Mouse (Mus musculus) forebrain, embryonic 15.5 days (tissue): ENCODE data around the gene Ppm1m. TPM values are rescaled to one million over a fixed set of nuclear protein-coding genes. Genes with fewer than 3 reads are reported as not detected.

Experiments used
- ATAC-seq: fragments of 200-750 bp; cut with Nextera tagmentation; replicated peaks from 2 replicates; pipeline ENCODE4 v1.8.0; 2017; ENCODE audit warnings: mild to moderate bottlenecking, moderate TSS enrichment, moderate library complexity
- H3K27ac ChIP-seq: fragments of 300-500 bp; sonication (generic); replicated peaks from 2 replicates; pipeline ENCODE4 v1.5.1; 2015; ENCODE audit warnings: mild to moderate bottlenecking, inconsistent platforms
- H3K27me3 ChIP-seq: fragments of 300-500 bp; sonication (generic); 2 replicates; pipeline ENCODE4 v1.6.1; 2015; ENCODE audit warnings: inconsistent platforms
- H3K36me3 ChIP-seq: fragments of 300-500 bp; sonication (generic); 2 replicates; pipeline ENCODE4 v1.6.1; 2015; ENCODE audit warnings: mild to moderate bottlenecking, inconsistent platforms
- H3K4me1 ChIP-seq: fragments of 300-500 bp; sonication (generic); 2 replicates; pipeline ENCODE4 v1.6.1; 2015; ENCODE audit warnings: inconsistent platforms
- H3K4me2 ChIP-seq: fragments of 300-500 bp; sonication (generic); replicated peaks from 2 replicates; pipeline ENCODE4 v1.6.1; 2015; ENCODE audit warnings: mild to moderate bottlenecking, inconsistent platforms
- H3K4me3 ChIP-seq: fragments of 300-500 bp; sonication (generic); 2 replicates; pipeline ENCODE4 v1.5.1; 2015; ENCODE audit warnings: mild to moderate bottlenecking, inconsistent platforms
- H3K9ac ChIP-seq: fragments of 300-500 bp; sonication (generic); replicated peaks from 2 replicates; pipeline ENCODE4 v1.6.1; 2015; ENCODE audit warnings: mild to moderate bottlenecking, inconsistent platforms
- H3K9me3 ChIP-seq: fragments of 300-500 bp; sonication (generic); 2 replicates; pipeline ENCODE4 v1.6.1; 2016; ENCODE audit warnings: inconsistent platforms
- WGBS: fragments of 180-500 bp; shearing (Covaris S2); methylation state at CpG from one replicate; pipeline ENCODE4 v1.1.7; 2015; ENCODE audit warnings: mixed read lengths; 5-methylcytosine and 5-hydroxymethylcytosine counted together
- polyA plus RNA-seq: library from polyadenylated mRNA; unstranded; fragments of >200 nt; fragmentation: Nextera tagmentation; extraction: Ambion mirVana; gene quantifications from 2 replicates; pipeline ENCODE4 v1.2.1, GENCODE M21; 2015

Gene Ppm1m
- polyA plus RNA-seq, 1 experiment from 2014 or later: 15.8 TPM

DNA sequence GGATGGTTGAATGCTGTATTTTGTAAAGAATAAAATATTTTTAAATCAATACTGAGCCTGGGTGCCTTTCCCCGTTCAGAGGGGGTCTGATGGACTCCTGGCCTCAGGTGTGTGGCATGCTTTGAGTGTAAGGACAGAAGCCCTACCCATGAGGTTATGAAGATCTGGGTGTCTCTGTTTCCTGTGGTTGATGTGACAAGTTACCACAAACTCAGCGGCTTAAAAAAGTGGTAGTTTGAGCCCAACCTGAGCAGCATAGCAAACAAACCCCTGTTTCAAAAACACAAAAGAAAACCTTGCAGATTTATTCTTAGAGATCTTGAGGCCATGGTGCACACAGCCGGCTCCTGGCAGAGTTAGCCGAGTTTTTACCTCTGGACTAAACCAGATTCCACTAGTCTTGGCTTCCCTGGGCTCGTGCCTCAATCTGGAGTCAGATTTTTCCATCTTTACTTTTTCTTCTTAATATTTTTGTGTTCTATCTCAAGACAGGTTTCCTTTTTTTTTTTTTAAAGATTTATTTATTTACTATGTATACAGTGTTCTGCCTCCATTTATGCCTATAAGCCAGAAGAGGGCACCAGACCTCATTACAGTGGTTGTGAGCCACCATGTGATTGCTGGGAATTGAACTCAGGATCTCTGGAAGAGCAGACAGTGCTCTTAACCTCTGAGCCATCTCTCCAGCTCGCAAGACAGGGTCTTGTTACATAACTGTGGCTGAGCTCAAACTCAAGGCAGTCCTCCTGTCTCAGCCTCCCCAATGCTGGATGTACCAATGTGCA, 16.0 kb upstream of the Ppm1m start:
- Histone ChIP-seq H3K4me3 (no peak overlapping the region), H3K27ac (no peak overlapping the region), H3K9ac (no peak overlapping the region), H3K27me3 (no peaks in the 10 kb centered on the region), H3K36me3 (peaks cover 31% of the 10 kb centered on the region), H3K9me3 (no peaks in the 10 kb centered on the region), H3K4me2 (no peak overlapping the region), H3K4me1 (peaks cover 11% of the 10 kb centered on the region)
- 82% methylated on average over 6 of the region's 6 CpGs for WGBS
- no peak for ATAC-seq

DNA sequence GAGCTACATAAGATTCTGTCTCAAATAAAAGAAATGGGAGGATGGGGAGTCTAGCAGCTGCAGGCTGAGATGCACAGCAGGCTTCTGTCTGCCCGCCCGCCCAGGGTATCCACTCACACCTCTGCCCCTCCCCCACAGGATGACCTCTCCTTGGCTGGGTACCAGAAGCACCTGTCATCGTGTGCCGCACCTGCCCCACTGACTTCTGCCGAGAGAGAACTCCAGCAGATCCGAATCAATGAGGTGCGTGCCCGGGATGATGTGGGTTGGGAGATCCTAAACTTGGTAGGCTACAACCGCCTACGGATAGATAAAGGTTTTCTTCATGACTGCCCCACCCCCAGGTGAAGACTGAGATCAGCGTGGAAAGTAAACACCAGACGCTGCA, 13.0 kb upstream of the Ppm1m start:
- H3K4me3 ChIP-seq: no peak overlapping the region
- H3K9me3 ChIP-seq: no peaks in the 10 kb centered on the region
- H3K9ac ChIP-seq: no peak overlapping the region
- no peaks in the 10 kb centered on the region for H3K27me3 ChIP-seq
- H3K4me2 ChIP-seq: no peak overlapping the region
- peaks cover 11% of the 10 kb centered on the region for H3K4me1 ChIP-seq
- WGBS: 83% methylated on average over 12 of the region's 12 CpGs
- peaks cover 35% of the 10 kb centered on the region for H3K36me3 ChIP-seq
- H3K27ac ChIP-seq: no peak overlapping the region
- no peak for ATAC-seq

DNA sequence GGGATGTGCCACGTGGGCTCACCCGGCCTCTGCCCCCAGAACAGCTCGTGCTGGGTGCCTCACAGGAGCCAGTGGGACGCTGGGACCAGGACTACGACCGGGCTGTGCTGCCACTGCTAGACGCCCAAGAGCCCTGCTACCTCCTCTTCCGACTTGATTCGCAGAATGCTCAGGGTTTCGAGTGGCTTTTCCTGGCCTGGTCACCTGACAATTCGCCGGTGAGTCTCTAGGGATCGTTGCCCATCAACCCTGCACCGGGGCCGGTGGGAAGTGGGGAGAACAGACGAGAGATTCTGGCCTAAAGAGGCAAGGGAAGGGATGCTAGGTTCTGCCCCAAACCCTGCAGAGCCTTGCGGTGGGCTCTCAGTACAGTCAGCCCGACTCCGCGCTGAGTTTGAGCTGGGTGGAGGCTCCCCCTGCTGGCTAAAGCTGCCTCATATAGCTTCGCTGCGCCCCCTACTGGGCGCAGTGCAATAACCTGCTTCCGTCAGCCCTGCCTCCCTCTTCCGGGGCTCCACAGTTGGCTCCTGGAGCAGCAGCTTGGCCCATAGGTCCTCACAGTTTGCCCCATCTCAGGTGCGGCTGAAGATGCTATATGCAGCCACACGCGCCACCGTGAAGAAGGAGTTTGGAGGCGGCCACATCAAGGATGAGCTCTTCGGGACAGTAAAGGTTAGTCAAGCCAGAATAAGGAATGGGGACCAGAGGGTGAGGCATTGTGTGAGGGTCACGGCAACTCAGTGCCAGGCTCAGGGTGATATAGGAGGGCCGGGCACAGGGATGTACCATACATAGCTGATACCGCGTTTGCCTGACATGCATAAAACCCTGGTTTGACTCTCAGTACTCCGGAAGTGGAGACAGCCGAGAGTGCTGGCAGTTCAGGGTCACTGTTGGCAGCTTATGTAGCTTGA, 12.4 kb upstream of the Ppm1m start:
- Histone ChIP-seq H3K4me1 (peaks cover 13% of the 10 kb centered on the region), H3K27ac (peak overlapping the region; percentile 38; the same call in 1 of the 2 replicates), H3K36me3 (peaks cover 35% of the 10 kb centered on the region), H3K4me2 (peak overlapping the region; percentile 54), H3K27me3 (no peaks in the 10 kb centered on the region), H3K9me3 (no peaks in the 10 kb centered on the region), H3K9ac (peak overlapping the region; percentile 39), H3K4me3 (peak overlapping the region; percentile 24; the same call in 1 of the 2 replicates)
- ATAC-seq: peak; percentile 87
- WGBS: 17% methylated on average over 37 of the region's 37 CpGs

DNA sequence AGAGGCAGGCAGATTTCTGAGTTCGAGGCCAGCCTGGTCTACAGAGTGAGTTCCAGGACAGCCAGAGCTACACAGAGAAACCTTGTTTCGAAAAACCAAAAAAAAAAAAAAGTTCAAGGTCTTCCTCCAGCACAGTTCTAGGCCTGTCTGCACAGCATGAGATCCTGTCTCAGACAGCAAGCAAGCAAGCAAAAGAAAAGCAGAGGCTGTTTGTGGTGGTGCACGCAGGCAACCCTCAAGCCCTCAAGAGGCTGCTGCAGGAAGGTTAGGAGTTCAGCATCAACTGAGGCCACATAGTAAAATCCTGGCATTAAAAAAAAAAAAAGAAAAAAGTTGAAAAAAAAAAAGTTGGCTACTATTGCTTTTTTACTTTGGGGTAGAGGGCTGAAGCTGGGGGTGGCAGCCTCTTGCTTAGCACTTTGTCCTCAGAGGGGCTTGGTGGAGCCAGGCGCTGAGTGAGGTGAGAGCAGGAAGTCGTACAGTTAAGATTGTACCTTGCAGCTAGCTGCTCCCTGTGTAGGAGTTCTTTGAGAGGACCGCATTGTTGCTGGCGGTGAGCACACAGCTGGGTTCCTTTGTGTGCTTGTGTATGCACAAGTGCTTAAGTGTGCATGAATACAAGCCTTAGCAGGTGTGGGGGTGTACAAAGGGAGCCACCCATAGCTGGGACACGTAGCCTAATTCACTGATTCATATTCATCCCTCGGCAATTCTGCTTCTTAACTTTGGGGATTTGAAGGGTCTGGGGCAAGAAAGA, 11.5 kb upstream of the Ppm1m start:
- peak overlapping the region; percentile 38; the same call in 1 of the 2 replicates for H3K27ac ChIP-seq

DNA sequence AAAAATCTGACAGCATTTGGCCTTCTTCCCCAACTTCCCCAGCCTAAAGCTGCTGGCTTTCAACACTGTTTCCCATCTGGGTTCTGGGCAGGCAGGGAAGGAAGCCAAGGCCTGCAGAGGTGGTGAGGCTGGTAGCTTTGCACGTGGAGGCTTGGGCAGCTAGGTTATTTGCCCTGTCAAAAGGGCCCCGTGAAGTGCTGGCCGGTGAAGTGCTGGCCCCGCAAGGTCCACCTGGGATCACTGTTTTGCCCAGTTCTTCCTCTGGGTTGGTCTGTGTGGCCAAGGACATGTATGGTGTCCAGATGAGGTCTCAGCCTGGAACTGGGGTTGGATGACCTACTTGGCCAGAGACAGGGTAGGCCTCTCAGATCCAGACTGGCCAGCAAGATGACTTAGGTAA, 10.4 kb upstream of the Ppm1m start:
- peaks cover 31% of the 10 kb centered on the region for H3K36me3 ChIP-seq
- no peaks in the 10 kb centered on the region for H3K9me3 ChIP-seq
- no peak for ATAC-seq
- H3K4me2 ChIP-seq: no peak overlapping the region
- no peaks in the 10 kb centered on the region for H3K27me3 ChIP-seq
- 87% methylated on average over 4 of the region's 4 CpGs for WGBS
- peaks cover 19% of the 10 kb centered on the region for H3K4me1 ChIP-seq
- no peak overlapping the region for H3K9ac ChIP-seq
- no peak overlapping the region for H3K27ac ChIP-seq
- H3K4me3 ChIP-seq: no peak overlapping the region

More for the DNA sequence above, 11.5 kb upstream of the Ppm1m start:
- peak; percentile 7; the same call in 1 of the 2 replicates for ATAC-seq
- Histone ChIP-seq H3K27me3 (no peaks in the 10 kb centered on the region), H3K4me3 (0 out of 2 replicates have a peak overlapping the region, but pooled peaks have one; percentile 24), H3K4me1 (peaks cover 17% of the 10 kb centered on the region), H3K4me2 (peak overlapping the region; percentile 54), H3K36me3 (peaks cover 35% of the 10 kb centered on the region), H3K9ac (peak overlapping the region; percentile 39), H3K9me3 (no peaks in the 10 kb centered on the region)
- WGBS: 25% methylated on average over 9 of the region's 9 CpGs

DNA sequence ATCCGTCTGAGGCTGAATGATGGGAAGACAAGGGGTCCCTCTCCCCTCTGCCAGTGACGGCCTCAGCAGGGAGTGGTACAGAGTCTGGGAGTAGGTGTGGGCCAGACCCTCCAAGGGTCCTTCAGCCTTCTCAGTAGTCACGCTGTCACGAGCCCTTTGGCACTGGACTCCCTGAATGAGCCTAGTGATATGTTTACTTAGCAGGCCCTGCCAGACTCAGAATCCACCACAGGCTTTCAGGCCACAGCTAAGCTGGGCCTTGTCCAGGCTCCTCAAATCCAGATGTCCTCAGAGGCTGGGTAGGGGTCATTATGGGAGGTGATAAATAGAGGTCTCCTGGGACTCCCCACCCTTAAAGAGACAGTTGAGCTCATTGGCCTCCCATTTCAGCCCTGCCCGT, 8.6 kb upstream of the Ppm1m start:
- Histone ChIP-seq H3K9me3 (no peaks in the 10 kb centered on the region), H3K9ac (no peak overlapping the region), H3K4me1 (peaks cover 36% of the 10 kb centered on the region), H3K4me3 (no peak overlapping the region), H3K27ac (no peak overlapping the region), H3K36me3 (peaks cover 14% of the 10 kb centered on the region), H3K4me2 (no peak overlapping the region), H3K27me3 (no peaks in the 10 kb centered on the region)
- ATAC-seq: no peak
- WGBS: 90% methylated on average over 5 of the region's 5 CpGs

DNA sequence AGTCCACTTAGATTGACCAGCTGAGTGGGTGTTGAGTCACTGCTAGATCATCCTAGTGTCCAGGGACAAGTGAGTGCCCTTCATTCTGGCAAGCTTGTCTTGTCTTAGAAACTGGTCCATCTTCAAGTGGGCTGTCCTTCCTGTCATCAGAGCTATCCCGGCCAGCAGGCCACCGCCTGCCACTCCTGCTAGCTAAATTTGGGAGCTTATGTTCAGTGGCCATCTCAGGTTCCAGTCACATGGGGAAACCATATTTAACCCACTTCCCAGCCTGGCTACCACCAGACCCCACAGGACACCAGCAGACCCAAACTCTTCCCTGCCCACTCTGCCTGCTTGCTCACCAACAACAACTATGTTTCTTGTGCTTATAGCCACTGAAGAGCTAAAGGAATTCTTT, 7.0 kb upstream of the Ppm1m start:
- Histone ChIP-seq H3K4me3 (no peak overlapping the region), H3K27me3 (no peaks in the 10 kb centered on the region), H3K4me2 (no peak overlapping the region), H3K9ac (no peak overlapping the region), H3K36me3 (peaks cover 5% of the 10 kb centered on the region; the same call in 1 of the 2 replicates), H3K4me1 (peaks cover 34% of the 10 kb centered on the region), H3K9me3 (no peaks in the 10 kb centered on the region), H3K27ac (no peak overlapping the region)
- ATAC-seq: no peak
- 85% methylated on average over 2 of the region's 2 CpGs for WGBS

DNA sequence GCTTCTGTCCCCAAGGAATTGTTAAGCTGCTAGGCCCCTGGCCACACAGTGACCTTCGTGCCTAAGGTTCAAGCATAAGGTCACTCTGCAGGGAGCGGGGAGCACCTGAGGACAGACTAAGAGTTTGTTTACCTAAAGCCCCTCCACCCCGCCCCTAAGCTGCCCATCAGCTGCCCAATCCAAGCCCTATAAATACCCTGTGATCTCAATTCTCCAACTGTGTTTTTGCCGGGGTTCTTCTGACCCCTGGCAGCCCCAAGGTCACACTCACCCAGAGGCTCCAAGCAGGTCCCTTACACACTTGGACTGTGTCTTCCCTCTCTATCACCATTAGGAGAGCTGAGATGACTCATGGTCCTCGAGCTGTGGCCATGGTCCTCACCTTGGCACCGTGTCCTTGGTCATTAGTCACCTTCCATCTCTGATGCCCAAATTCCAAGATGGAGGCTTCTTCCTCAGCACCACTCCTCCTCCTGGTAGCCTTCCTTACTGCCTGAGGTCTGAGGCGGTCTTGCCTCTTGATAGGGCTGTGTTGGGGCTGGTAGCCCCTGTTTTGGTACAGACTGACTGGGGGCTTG, 6.3 kb upstream of the Ppm1m start:
- WGBS: 80% methylated on average over 7 of the region's 7 CpGs
- H3K27ac ChIP-seq: no peak overlapping the region
- H3K9ac ChIP-seq: no peak overlapping the region

DNA sequence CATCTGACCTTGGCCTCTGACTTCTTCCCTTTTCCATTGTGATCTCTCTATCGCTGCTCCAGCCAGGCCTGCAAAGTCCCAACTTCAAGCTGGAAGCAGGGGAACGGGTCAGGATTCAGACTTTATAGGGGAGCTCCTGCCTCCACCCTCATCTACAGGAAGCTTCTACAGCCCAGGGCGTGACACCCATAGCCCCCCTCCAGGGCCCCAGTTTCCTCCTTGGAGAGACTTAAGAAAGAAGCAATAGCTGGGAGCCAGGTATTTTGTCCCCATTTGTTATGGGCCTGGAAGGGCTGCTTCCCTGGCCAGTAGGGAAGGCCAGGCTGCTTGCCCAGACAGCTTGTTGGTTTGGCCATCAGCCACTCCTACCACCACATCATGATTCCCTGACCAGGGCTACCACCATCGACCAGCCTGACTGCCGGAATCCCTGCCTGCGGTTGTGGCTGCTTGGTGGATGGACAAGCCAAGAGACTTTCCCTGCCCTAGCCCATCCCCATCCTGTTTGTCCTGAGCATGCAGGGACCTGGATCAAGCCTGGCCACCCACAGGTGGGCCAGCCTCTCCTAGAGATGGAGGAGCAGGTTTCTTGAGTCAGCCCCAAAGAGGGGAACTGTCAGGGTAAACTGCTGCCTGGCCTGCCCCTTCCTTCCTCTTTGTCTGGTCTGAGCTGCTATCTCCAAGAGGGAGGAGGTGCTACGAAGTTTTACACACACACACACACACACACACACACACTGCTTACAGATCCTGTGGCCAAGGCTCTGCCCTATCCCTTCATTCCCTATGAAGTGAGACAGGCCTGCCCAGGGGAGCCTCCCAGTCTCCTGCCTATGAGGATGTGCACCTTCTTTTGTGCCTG, 4.7 kb upstream of the Ppm1m start:
- peaks cover 7% of the 10 kb centered on the region; the same call in 1 of the 2 replicates for H3K27me3 ChIP-seq
- peak overlapping the region; percentile 62 for H3K4me2 ChIP-seq

More for the DNA sequence above, 6.3 kb upstream of the Ppm1m start:
- H3K27me3 ChIP-seq: no peaks in the 10 kb centered on the region
- H3K4me1 ChIP-seq: peaks cover 29% of the 10 kb centered on the region
- no peaks in the 10 kb centered on the region for H3K9me3 ChIP-seq
- no peak overlapping the region for H3K4me3 ChIP-seq
- H3K36me3 ChIP-seq: peaks cover 5% of the 10 kb centered on the region; the same call in 1 of the 2 replicates
- ATAC-seq: no peak
- H3K4me2 ChIP-seq: no peak overlapping the region

DNA sequence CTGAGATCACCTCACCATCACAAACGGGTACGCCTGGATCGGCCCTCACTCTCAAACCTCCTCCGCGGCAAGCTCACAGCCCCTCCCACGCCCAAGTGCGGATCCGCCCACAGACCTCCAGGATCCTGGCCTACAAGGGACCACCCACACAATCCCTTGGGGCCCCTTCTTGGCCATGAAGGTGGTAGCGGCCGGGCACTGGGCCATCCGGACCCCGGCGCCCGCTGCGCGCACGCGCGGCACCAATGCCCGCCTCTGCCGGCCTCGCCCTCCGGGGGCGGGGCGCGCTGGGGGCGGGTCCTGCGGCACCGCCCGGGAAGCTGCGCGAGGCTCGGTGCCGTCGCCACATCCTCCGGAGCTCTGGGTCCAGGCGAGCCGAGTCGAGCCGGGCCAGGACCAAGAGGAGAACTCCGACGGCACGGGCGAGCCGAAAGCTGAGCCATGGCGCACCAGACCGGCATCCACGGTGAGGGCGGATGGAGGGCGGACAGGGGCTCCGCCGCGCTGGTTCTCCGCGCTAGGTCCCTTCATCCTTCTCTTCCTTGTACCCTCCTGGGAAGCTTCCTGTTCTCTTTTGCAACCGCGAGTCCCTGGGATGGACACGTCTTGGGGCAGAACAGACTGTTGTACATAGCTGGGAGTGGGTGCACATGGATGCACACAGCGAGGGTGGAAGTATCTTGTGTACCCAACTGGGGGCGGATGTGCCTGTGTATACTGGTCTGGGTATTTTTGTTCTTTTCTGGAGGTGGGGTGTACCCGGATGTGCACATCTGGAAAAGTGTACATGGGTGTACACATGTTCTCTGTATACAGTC, 3.5 kb upstream of the Ppm1m start, which contains the start of gene Twf2:
Gene Twf2, plus strand, starts transcription at position 290 of the 818 bp plus-strand sequence.
- H3K4me1 ChIP-seq: peaks cover 40% of the 10 kb centered on the region

More for the DNA sequence above, 4.7 kb upstream of the Ppm1m start:
- H3K9ac ChIP-seq: peak overlapping the region; percentile 80; the same call in 1 of the 2 replicates
- no peak for ATAC-seq
- H3K36me3 ChIP-seq: 0 out of 2 replicates have a peak, but pooled peaks cover 2% of the 10 kb centered on the region
- peak overlapping the region; percentile 65 for H3K4me3 ChIP-seq
- peaks cover 33% of the 10 kb centered on the region for H3K4me1 ChIP-seq
- WGBS: 79% methylated on average over 7 of the region's 7 CpGs
- H3K9me3 ChIP-seq: no peaks in the 10 kb centered on the region
- H3K27ac ChIP-seq: no peak overlapping the region

More for the DNA sequence above, 3.5 kb upstream of the Ppm1m start, which contains the start of gene Twf2:
- Histone ChIP-seq H3K4me3 (peak within 1 kb of the TSS; percentile 65), H3K27ac (peak within 1 kb of the TSS; percentile 74), H3K4me2 (peak within 1 kb of the TSS; percentile 62), H3K9me3 (no peaks in the 10 kb centered on the region), H3K9ac (peak within 1 kb of the TSS; percentile 80), H3K27me3 (peaks cover 7% of the 10 kb centered on the region; the same call in 1 of the 2 replicates), H3K36me3 (no peaks in the 10 kb centered on the region)
- 1% methylated on average over 61 of the region's 61 CpGs for WGBS
- ATAC-seq: peak; percentile 88
